Mouse (Mus musculus) heart, embryonic 11.5 days (tissue): Measurements from ENCODE around the gene A630073D07Rik. TPM values are rescaled to one million over a fixed set of nuclear protein-coding genes. Genes with fewer than 3 reads are reported as not detected.
"Not testable (repeated sequence)": the region's sequence is repeated elsewhere in the genome, so short reads cannot be mapped to it uniquely, and the experiment has no call there.

Experiments used
- ATAC-seq: fragments of 200-750 bp; cut with Nextera tagmentation; replicated peaks from 2 replicates; pipeline ENCODE4 v1.8.0; 2017; ENCODE audit warnings: moderate library complexity; ENCODE audit not compliant: insufficient number of reproducible peaks, low FRiP score, low TSS enrichment
- H3K27ac ChIP-seq: fragments of 300-500 bp; sonication (generic); 2 replicates; pipeline ENCODE4 v1.5.1; 2014; ENCODE audit warnings: mild to moderate bottlenecking, low read depth, low read length
- H3K27me3 ChIP-seq: fragments of 300-500 bp; sonication (generic); 2 replicates; pipeline ENCODE4 v1.6.1; 2014; ENCODE audit warnings: mild to moderate bottlenecking, low read length, mixed read lengths; ENCODE audit not compliant: control insufficient read depth, insufficient read depth
- H3K36me3 ChIP-seq: fragments of 300-500 bp; sonication (generic); 2 replicates; pipeline ENCODE4 v1.6.1; 2014; ENCODE audit warnings: mild to moderate bottlenecking, low read length, moderate library complexity, mixed read lengths; ENCODE audit not compliant: control insufficient read depth, insufficient read depth
- H3K4me1 ChIP-seq: fragments of 300-500 bp; sonication (generic); 2 replicates; pipeline ENCODE4 v1.6.1; 2014; ENCODE audit warnings: low read length; ENCODE audit not compliant: control insufficient read depth, insufficient read depth
- H3K4me2 ChIP-seq: fragments of 300-500 bp; sonication (generic); 2 replicates; pipeline ENCODE4 v1.6.1; 2014; ENCODE audit warnings: mild to moderate bottlenecking, moderate library complexity
- H3K4me3 ChIP-seq: fragments of 300-500 bp; sonication (generic); 2 replicates; pipeline ENCODE4 v1.5.1; 2014; ENCODE audit warnings: low read depth, low read length
- H3K9ac ChIP-seq: fragments of 300-500 bp; sonication (generic); 2 replicates; pipeline ENCODE4 v1.6.1; 2014; ENCODE audit warnings: mild to moderate bottlenecking, low read depth, low read length, moderate library complexity
- H3K9me3 ChIP-seq: fragments of 300-500 bp; sonication (generic); replicated peaks from 2 replicates; pipeline ENCODE4 v1.6.1; 2016; ENCODE audit warnings: low read length; ENCODE audit not compliant: control insufficient read depth
- WGBS: fragments of 180-500 bp; shearing (Covaris S2); extraction: QIAGEN DNeasy Blood & Tissue Kit; methylation state at CpG from one replicate; pipeline ENCODE4 v1.1.7; 2014; ENCODE audit not compliant: insufficient replicate concordance; 5-methylcytosine and 5-hydroxymethylcytosine counted together
- polyA plus RNA-seq: library from polyadenylated mRNA; unstranded; fragments of >200 nt; fragmentation: Nextera tagmentation; extraction: Ambion mirVana; gene quantifications from 2 replicates; pipeline ENCODE4 v1.2.1, GENCODE M21; 2014

Gene A630073D07Rik
- not detected in 2 replicates for polyA plus RNA-seq

- H3K4me3 ChIP-seq: no peak within 1 kb of the TSS
- no peaks in the 10 kb centered on the region for H3K27me3 ChIP-seq
- no peak within 1 kb of the TSS for H3K4me2 ChIP-seq
- H3K27ac ChIP-seq: no peak within 1 kb of the TSS
- WGBS: 65% methylated on average over 1 of the region's 1 CpGs
- no peak within 1 kb of the TSS for H3K9ac ChIP-seq
- H3K4me1 ChIP-seq: no peaks in the 10 kb centered on the region
- H3K9me3 ChIP-seq: no peaks in the 10 kb centered on the region
- no peaks in the 10 kb centered on the region for H3K36me3 ChIP-seq
- no peak for ATAC-seq
Observed at GRCm38 (mm10) chr6:132651426-132651825, at the start of gene A630073D07Rik. Gene A630073D07Rik, minus strand, starts transcription at chr6:132651526.

GRCm38 (mm10) chr6:132700907-132701306, 49.6 kb upstream of the A630073D07Rik start, which contains the start of gene Tas2r121:
Gene Tas2r121, minus strand, starts transcription at chr6:132701007.
- no peak for ATAC-seq
- Histone ChIP-seq H3K27ac (no peak within 1 kb of the TSS), H3K27me3 (no peaks in the 10 kb centered on the region), H3K9ac (no peak within 1 kb of the TSS), H3K4me2 (no peak within 1 kb of the TSS), H3K36me3 (no peaks in the 10 kb centered on the region), H3K4me1 (no peaks in the 10 kb centered on the region), H3K4me3 (no peak within 1 kb of the TSS), H3K9me3 (no peaks in the 10 kb centered on the region)
- WGBS: 63% methylated on average over 1 of the region's 1 CpGs

- WGBS: 79% methylated on average over 7 of the region's 7 CpGs
- H3K9ac ChIP-seq: not testable (repeated sequence)
Observed at GRCm38 (mm10) chr6:132691596-132691995, 40.3 kb upstream of the A630073D07Rik start.

GRCm38 (mm10) chr6:132656653-132657052, 5.3 kb upstream of the A630073D07Rik start, which contains the start of gene Tas2r120:
Gene Tas2r120, plus strand, starts transcription at chr6:132656953.
- no peaks in the 10 kb centered on the region for H3K9me3 ChIP-seq
- no peak within 1 kb of the TSS for H3K4me2 ChIP-seq
- no peak for ATAC-seq
- no peaks in the 10 kb centered on the region for H3K4me1 ChIP-seq
- no peak within 1 kb of the TSS for H3K9ac ChIP-seq
- no peak within 1 kb of the TSS for H3K27ac ChIP-seq
- no peak within 1 kb of the TSS for H3K4me3 ChIP-seq
- H3K27me3 ChIP-seq: no peaks in the 10 kb centered on the region
- H3K36me3 ChIP-seq: no peaks in the 10 kb centered on the region

More at GRCm38 (mm10) chr6:132691596-132691995, 40.3 kb upstream of the A630073D07Rik start:
- H3K4me3 ChIP-seq, H3K4me1 ChIP-seq, H3K9me3 ChIP-seq, H3K4me2 ChIP-seq, H3K27ac ChIP-seq, H3K36me3 ChIP-seq, ATAC-seq, H3K27me3 ChIP-seq: not testable (repeated sequence)

- Histone ChIP-seq H3K36me3 (no peaks in the 10 kb centered on the region), H3K4me2 (no peak overlapping the region), H3K4me1 (no peaks in the 10 kb centered on the region), H3K9ac (no peak overlapping the region), H3K27ac (no peak overlapping the region), H3K9me3 (no peaks in the 10 kb centered on the region), H3K4me3 (no peak overlapping the region), H3K27me3 (no peaks in the 10 kb centered on the region)
- ATAC-seq: no peak
Observed at GRCm38 (mm10) chr6:132649399-132649798, 1.9 kb downstream of the A630073D07Rik start.

GRCm38 (mm10) chr6:132595613-132596012, 55.7 kb downstream of the A630073D07Rik start, which contains the start of gene Prp2:
Gene Prp2, plus strand, starts transcription at chr6:132595913.
- not testable (repeated sequence) for H3K9ac ChIP-seq, H3K9me3 ChIP-seq, H3K4me1 ChIP-seq, H3K4me3 ChIP-seq, ATAC-seq, H3K4me2 ChIP-seq, H3K36me3 ChIP-seq, H3K27me3 ChIP-seq, H3K27ac ChIP-seq
- WGBS: 69% methylated on average over 2 of the region's 2 CpGs

Other genes starting within 250 kb of the A630073D07Rik start
- gene Prh1, start 81.7 kb downstream of the A630073D07Rik start, polyA plus RNA-seq: not detected in 2 replicates
- gene Prp2, start 55.6 kb downstream of the A630073D07Rik start, polyA plus RNA-seq: not detected in 2 replicates
- not detected in 2 replicates for gene Tas2r120, start 5.4 kb upstream of the A630073D07Rik start, polyA plus RNA-seq
- not detected in 2 replicates for gene Tas2r121, start 49.5 kb upstream of the A630073D07Rik start, polyA plus RNA-seq
- not detected in 2 replicates for gene Tas2r122, start 60.4 kb upstream of the A630073D07Rik start, polyA plus RNA-seq
- gene Tas2r115, start 86.5 kb upstream of the A630073D07Rik start, polyA plus RNA-seq: not detected in 2 replicates
- gene Tas2r124, start 103.2 kb upstream of the A630073D07Rik start, polyA plus RNA-seq: not detected in 2 replicates
- gene Tas2r102, start 110.6 kb upstream of the A630073D07Rik start, polyA plus RNA-seq: not detected in 2 replicates
- gene Tas2r136, start 126.6 kb upstream of the A630073D07Rik start, polyA plus RNA-seq: not detected in 2 replicates
- not detected in 2 replicates for gene Tas2r117, start 151.3 kb upstream of the A630073D07Rik start, polyA plus RNA-seq
- gene Tas2r123, start 195.6 kb upstream of the A630073D07Rik start, polyA plus RNA-seq: not detected in 2 replicates
- not detected in 2 replicates for gene Tas2r116, start 203.9 kb upstream of the A630073D07Rik start, polyA plus RNA-seq
- not detected in 2 replicates for gene Tas2r110, start 216.5 kb upstream of the A630073D07Rik start, polyA plus RNA-seq
- gene Tas2r113, start 241.5 kb upstream of the A630073D07Rik start, polyA plus RNA-seq: not detected in 2 replicates